Mouse (Mus musculus) forebrain, embryonic 12.5 days (tissue): ENCODE data around the gene Shank1. TPM values are rescaled to one million over a fixed set of nuclear protein-coding genes. Genes with fewer than 3 reads are reported as not detected.
A peak's percentile ranks its signal among the peaks of the same experiment; 100 is the strongest.
"Not testable (repeated sequence)": the region's sequence is repeated elsewhere in the genome, so short reads cannot be mapped to it uniquely, and the experiment has no call there.

Source experiments
- ATAC-seq: fragments of 200-750 bp; cut with Nextera tagmentation; 2 replicates; pipeline ENCODE4 v1.8.0; 2017; ENCODE audit warnings: moderate TSS enrichment; ENCODE audit not compliant: low FRiP score
- H3K27ac ChIP-seq: fragments of 300-500 bp; sonication (generic); 2 replicates; pipeline ENCODE4 v1.5.1; 2016; ENCODE audit warnings: mild to moderate bottlenecking
- H3K27me3 ChIP-seq: fragments of 300-500 bp; sonication (generic); 2 replicates; pipeline ENCODE4 v1.6.1; 2016; ENCODE audit warnings: mild to moderate bottlenecking
- H3K36me3 ChIP-seq: fragments of 300-500 bp; sonication (generic); replicated peaks from 2 replicates; pipeline ENCODE4 v1.6.1; 2016; ENCODE audit warnings: mild to moderate bottlenecking
- H3K4me1 ChIP-seq: fragments of 300-500 bp; sonication (generic); 2 replicates; pipeline ENCODE4 v1.6.1; 2016
- H3K4me2 ChIP-seq: fragments of 300-500 bp; sonication (generic); 2 replicates; pipeline ENCODE4 v1.6.1; 2016; ENCODE audit warnings: mild to moderate bottlenecking, moderate library complexity
- H3K4me3 ChIP-seq: fragments of 300-500 bp; sonication (generic); replicated peaks from 2 replicates; pipeline ENCODE4 v1.5.1; 2016; ENCODE audit warnings: mild to moderate bottlenecking
- H3K9ac ChIP-seq: fragments of 300-500 bp; sonication (generic); 2 replicates; pipeline ENCODE4 v1.6.1; 2016; ENCODE audit warnings: mild to moderate bottlenecking
- H3K9me3 ChIP-seq: fragments of 300-500 bp; sonication (generic); 2 replicates; pipeline ENCODE4 v1.6.1; 2016
- WGBS: fragments of 180-500 bp; shearing (Covaris S2); methylation state at CpG from one replicate; pipeline ENCODE4 v1.1.7; 2016; 5-methylcytosine and 5-hydroxymethylcytosine counted together
- polyA plus RNA-seq: library from polyadenylated mRNA; unstranded; fragments of >200 nt; fragmentation: Nextera tagmentation; extraction: Ambion mirVana; gene quantifications from 2 replicates; pipeline ENCODE4 v1.2.1, GENCODE M21; 2016

Shank1 gene
- polyA plus RNA-seq, 1 experiment from 2014 or later, result 8.0 TPM

- H3K4me1 ChIP-seq, result peaks cover 2% of the 10 kb centered on the region; the same call in 1 of the 2 replicates
- H3K9me3 ChIP-seq, result no peaks in the 10 kb centered on the region
- H3K4me3 ChIP-seq, result no peak overlapping the region
- H3K27me3 ChIP-seq, result peaks cover 24% of the 10 kb centered on the region
- no peak for ATAC-seq
- no peaks in the 10 kb centered on the region for H3K36me3 ChIP-seq
- no peak overlapping the region for H3K9ac ChIP-seq
- no peak overlapping the region for H3K27ac ChIP-seq
- no peak overlapping the region for H3K4me2 ChIP-seq
- 77% methylated on average over 10 of the region's 10 CpGs for WGBS
Measured at GRCm38 (mm10) chr7:44276461-44277249, 33.4 kb upstream of the Shank1 start.

DNA sequence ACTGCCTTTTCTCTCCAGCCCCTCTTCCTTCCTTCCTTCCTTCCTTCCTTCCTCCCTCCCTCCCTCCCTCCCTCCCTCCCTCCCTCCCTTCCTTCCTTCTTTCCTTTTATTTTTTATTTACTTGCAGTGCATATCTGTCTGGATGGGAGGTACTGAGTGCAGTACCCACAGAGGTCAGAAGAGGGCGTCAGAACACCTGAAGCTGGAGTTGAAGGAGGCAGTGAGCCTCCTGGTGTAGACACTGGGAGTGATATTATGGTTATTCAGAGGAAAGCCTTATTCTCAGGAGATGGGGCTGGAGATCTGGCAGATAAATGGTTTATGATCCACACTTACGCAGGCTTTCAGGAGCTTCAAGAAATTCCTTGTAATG lies 32.8 kb upstream of the Shank1 start:
- Histone ChIP-seq H3K27me3 (peaks cover 24% of the 10 kb centered on the region), H3K4me3 (no peak overlapping the region), H3K4me1 (peaks cover 6% of the 10 kb centered on the region; the same call in 1 of the 2 replicates), H3K4me2 (no peak overlapping the region), H3K9me3 (no peaks in the 10 kb centered on the region), H3K36me3 (no peaks in the 10 kb centered on the region), H3K9ac (no peak overlapping the region), H3K27ac (no peak overlapping the region)
- no peak for ATAC-seq
- WGBS, result 48% methylated on average over 2 of the region's 2 CpGs

GRCm38 (mm10) chr7:44280959-44281358 lies 29.1 kb upstream of the Shank1 start:
- H3K9me3 ChIP-seq, result no peaks in the 10 kb centered on the region
- no peak overlapping the region for H3K27ac ChIP-seq
- ATAC-seq, result no peak
- no peak overlapping the region for H3K4me2 ChIP-seq
- peaks cover 6% of the 10 kb centered on the region; the same call in 1 of the 2 replicates for H3K4me1 ChIP-seq
- no peak overlapping the region for H3K9ac ChIP-seq
- 73% methylated on average over 1 of the region's 1 CpGs for WGBS
- H3K27me3 ChIP-seq, result peaks cover 8% of the 10 kb centered on the region; the same call in 1 of the 2 replicates
- H3K36me3 ChIP-seq, result no peaks in the 10 kb centered on the region
- no peak overlapping the region for H3K4me3 ChIP-seq

- ATAC-seq, result no peak
- no peak overlapping the region for H3K9ac ChIP-seq
Measured at GRCm38 (mm10) chr7:44281586-44281985, 28.5 kb upstream of the Shank1 start.

DNA sequence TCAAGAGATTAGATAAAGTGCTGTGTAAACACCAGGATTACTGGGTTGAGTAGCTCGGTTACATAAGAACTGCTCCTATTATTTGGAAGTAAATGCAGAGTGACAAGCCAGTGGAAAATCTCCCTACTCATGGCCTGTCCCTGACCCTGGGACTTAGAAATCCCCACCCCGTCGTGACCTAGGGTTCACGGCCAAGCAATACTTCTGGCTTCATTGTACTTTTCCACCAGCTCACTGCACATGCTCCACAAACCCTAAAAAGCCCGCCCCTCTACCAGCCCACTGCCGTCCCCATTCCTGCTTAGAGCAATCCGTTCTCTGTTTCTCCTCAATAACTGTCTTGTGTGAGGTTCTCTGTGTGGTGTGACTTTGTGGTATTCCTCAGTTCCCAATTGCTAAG lies 22.3 kb upstream of the Shank1 start:
- ATAC-seq, result no peak
- no peaks in the 10 kb centered on the region for H3K4me1 ChIP-seq
- WGBS, result 73% methylated on average over 7 of the region's 7 CpGs

More at GRCm38 (mm10) chr7:44281586-44281985, 28.5 kb upstream of the Shank1 start:
- H3K4me2 ChIP-seq, result no peak overlapping the region
- no peaks in the 10 kb centered on the region for H3K36me3 ChIP-seq
- H3K9me3 ChIP-seq, result no peaks in the 10 kb centered on the region
- no peak overlapping the region for H3K4me3 ChIP-seq
- peaks cover 5% of the 10 kb centered on the region; the same call in 1 of the 2 replicates for H3K27me3 ChIP-seq
- no peak overlapping the region for H3K27ac ChIP-seq
- WGBS, result 70% methylated on average over 7 of the region's 7 CpGs
- peaks cover 6% of the 10 kb centered on the region; the same call in 1 of the 2 replicates for H3K4me1 ChIP-seq

DNA sequence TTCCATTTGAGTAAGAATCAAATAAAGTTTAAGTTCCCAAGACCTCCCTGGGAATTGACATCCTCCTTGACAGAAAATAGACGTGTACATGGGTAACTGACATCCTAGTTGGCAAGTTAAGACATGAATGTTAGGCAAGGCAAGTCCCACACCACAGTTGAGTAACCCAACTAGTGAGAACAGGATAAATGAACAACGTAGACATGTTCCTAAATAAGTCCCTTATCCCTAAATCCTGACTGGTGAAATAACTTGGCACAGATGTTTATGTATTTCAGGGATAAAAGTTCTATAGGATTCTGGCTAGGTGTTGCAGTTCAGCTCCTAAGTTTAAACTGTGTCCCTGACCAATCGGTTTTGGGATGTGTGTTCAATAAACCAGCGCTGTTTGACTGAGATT lies 19.1 kb upstream of the Shank1 start:
- H3K4me3 ChIP-seq, result no peak overlapping the region
- no peaks in the 10 kb centered on the region for H3K4me1 ChIP-seq
- no peak overlapping the region for H3K27ac ChIP-seq
- 0 out of 2 replicates have a peak, but pooled peaks cover 5% of the 10 kb centered on the region for H3K9me3 ChIP-seq
- H3K36me3 ChIP-seq, result no peaks in the 10 kb centered on the region
- no peak for ATAC-seq
- H3K9ac ChIP-seq, result no peak overlapping the region
- 0 out of 2 replicates have a peak, but pooled peaks cover 2% of the 10 kb centered on the region for H3K27me3 ChIP-seq
- H3K4me2 ChIP-seq, result no peak overlapping the region
- 86% methylated on average over 4 of the region's 4 CpGs for WGBS

More for the DNA sequence above, 22.3 kb upstream of the Shank1 start:
- no peaks in the 10 kb centered on the region for H3K9me3 ChIP-seq
- H3K9ac ChIP-seq, result no peak overlapping the region
- peaks cover 2% of the 10 kb centered on the region; the same call in 1 of the 2 replicates for H3K27me3 ChIP-seq
- H3K27ac ChIP-seq, result no peak overlapping the region
- H3K36me3 ChIP-seq, result no peaks in the 10 kb centered on the region
- no peak overlapping the region for H3K4me3 ChIP-seq
- no peak overlapping the region for H3K4me2 ChIP-seq

DNA sequence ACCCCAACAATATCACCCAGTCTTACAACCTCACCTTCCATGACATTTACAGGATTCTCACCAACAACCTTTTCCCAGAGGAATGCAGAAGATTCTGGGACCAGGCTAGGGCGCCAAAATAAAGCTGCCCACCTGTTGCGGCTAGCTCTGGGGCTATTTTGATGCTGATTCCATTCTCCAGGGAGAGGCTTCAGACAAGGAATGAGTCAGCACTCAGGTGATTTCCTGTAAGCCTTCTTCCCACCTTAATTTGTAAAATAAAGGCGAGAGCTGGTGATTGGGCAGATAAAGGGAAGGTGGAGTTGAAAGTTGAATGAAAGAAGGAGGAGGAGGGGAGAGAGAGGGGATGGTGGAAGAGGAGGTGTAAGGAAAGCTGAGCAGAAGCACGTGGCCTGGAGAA lies 18.6 kb upstream of the Shank1 start:
- Histone ChIP-seq H3K4me3 (no peak overlapping the region), H3K9me3 (0 out of 2 replicates have a peak, but pooled peaks cover 5% of the 10 kb centered on the region), H3K27ac (no peak overlapping the region), H3K4me2 (no peak overlapping the region), H3K4me1 (no peaks in the 10 kb centered on the region), H3K27me3 (0 out of 2 replicates have a peak, but pooled peaks cover 2% of the 10 kb centered on the region), H3K9ac (no peak overlapping the region), H3K36me3 (no peaks in the 10 kb centered on the region)
- no peak for ATAC-seq
- 53% methylated on average over 4 of the region's 4 CpGs for WGBS

DNA sequence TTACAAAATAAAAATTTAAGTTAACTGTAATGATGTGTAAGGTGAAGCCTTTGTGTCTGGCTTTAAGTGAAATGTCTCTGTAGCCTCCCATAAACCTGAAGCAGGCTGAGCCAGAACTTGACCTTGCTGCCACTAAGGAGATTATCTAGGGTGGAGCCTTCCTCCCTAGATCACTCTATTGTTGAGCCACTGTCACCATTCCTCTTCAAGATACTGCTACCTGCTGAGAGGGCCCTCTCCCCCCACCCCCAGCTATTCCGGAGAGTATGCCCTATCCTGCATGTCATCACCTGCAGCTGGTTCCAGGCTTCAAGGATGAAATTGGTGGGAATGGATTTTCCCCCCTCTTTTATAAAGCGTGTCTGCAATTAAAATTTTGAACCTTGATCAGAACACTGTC lies 12.6 kb upstream of the Shank1 start:
- not testable (repeated sequence) for H3K27me3 ChIP-seq, H3K4me1 ChIP-seq, ATAC-seq, H3K9me3 ChIP-seq, H3K9ac ChIP-seq, H3K27ac ChIP-seq, H3K4me2 ChIP-seq, H3K4me3 ChIP-seq, H3K36me3 ChIP-seq
- WGBS, result 93% methylated on average over 2 of the region's 2 CpGs

GRCm38 (mm10) chr7:44303346-44304340 lies 6.4 kb upstream of the Shank1 start:
- H3K27ac ChIP-seq, result peak overlapping the region; percentile 97
- peak overlapping the region; percentile 76 for H3K4me2 ChIP-seq
- 89% methylated on average over 14 of the region's 14 CpGs for WGBS
- H3K9ac ChIP-seq, result peak overlapping the region; percentile 88
- no peaks in the 10 kb centered on the region for H3K9me3 ChIP-seq
- H3K4me3 ChIP-seq, result peak overlapping the region; percentile 67
- no peak for ATAC-seq
- no peaks in the 10 kb centered on the region for H3K36me3 ChIP-seq
- peaks cover 23% of the 10 kb centered on the region for H3K27me3 ChIP-seq
- H3K4me1 ChIP-seq, result peaks cover 18% of the 10 kb centered on the region

DNA sequence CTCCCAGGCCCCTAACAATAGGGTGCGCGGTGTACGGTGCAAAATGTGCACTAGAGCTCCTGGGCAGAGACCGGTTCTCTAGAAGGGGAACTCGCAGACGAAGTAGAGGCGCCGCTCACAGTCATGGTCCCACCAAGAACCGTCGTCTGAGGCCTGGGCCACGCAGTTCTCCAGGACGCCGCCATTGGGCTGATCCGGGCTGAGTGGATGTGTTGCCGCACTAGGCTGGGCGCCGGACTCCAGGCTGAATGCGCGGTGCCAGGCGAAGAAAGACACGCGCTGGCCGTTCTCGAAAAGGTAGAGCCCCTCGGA lies 5.6 kb upstream of the Shank1 start:
- Histone ChIP-seq H3K9me3 (no peaks in the 10 kb centered on the region), H3K4me1 (peaks cover 18% of the 10 kb centered on the region), H3K27me3 (peaks cover 31% of the 10 kb centered on the region), H3K4me2 (peak overlapping the region; percentile 76), H3K36me3 (no peaks in the 10 kb centered on the region), H3K9ac (peak overlapping the region; percentile 88), H3K4me3 (peak overlapping the region; percentile 67), H3K27ac (peak overlapping the region; percentile 97)
- under 1% methylated on average over 25 of the region's 25 CpGs for WGBS
- no peak; the same call in 1 of the 2 replicates for ATAC-seq

GRCm38 (mm10) chr7:44304775-44305641 lies 5.0 kb upstream of the Shank1 start:
- Histone ChIP-seq H3K9me3 (no peaks in the 10 kb centered on the region), H3K4me2 (peak overlapping the region; percentile 76), H3K9ac (peak overlapping the region; percentile 88), H3K4me1 (peaks cover 22% of the 10 kb centered on the region), H3K27me3 (peaks cover 32% of the 10 kb centered on the region), H3K36me3 (no peaks in the 10 kb centered on the region), H3K4me3 (peak overlapping the region; percentile 67), H3K27ac (peak overlapping the region; percentile 97)
- under 1% methylated on average over 49 of the region's 49 CpGs for WGBS
- ATAC-seq, result peak; percentile 94
